Mouse (Mus musculus): Measurements from ENCODE around the gene Irak3. TPM values are rescaled to one million over a fixed set of nuclear protein-coding genes. Genes with fewer than 3 reads are reported as not detected.
A peak's percentile ranks its signal among the peaks of the same experiment; 100 is the strongest.
"Not testable (repeated sequence)": the region's sequence is repeated elsewhere in the genome, so short reads cannot be mapped to it uniquely, and the experiment has no call there.

Irak3 gene
- polyA plus RNA-seq, 1 experiment = 4.6 TPM

DNA sequence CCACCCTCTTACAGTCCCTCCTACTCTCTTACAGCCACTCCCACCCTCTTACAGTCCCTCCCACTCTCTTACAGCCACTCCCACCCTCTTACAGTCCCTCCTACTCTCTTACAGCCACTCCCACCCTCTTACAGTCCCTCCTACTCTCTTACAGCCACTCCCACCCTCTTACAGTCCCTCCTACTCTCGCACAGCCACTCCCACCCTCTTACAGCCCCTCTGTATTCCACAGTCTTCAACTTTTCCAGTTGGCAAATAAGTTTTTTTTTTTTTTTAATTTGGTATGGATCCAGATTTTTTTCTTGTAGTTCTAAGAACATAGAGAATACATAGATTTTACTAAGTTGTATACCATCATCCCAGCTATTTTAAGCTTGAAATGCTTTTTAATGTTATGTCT lies 15.2 kb upstream of the Irak3 start:
- H3K4me3 ChIP-seq (ENCODE audit: insufficient read depth, low read depth, low read length); H3K4me1 ChIP-seq (ENCODE audit: control insufficient read depth, insufficient read depth, insufficient read length, low read length); H3K27ac ChIP-seq (replicated peaks; ENCODE audit: low read depth, low read length): not testable (repeated sequence)

GRCm38 (mm10) chr10:120210096-120210495 lies 8.2 kb upstream of the Irak3 start:
- no peak overlapping the region for H3K27ac ChIP-seq (replicated peaks; ENCODE audit: low read depth, low read length)

GRCm38 (mm10) chr10:120209539-120209925 lies 7.6 kb upstream of the Irak3 start:
- Histone ChIP-seq H3K4me3 (ENCODE audit: insufficient read depth, low read depth, low read length) (peak overlapping the region; percentile 75), H3K4me1 (ENCODE audit: control insufficient read depth, insufficient read depth, insufficient read length, low read length) (peaks cover 2% of the 10 kb centered on the region; the same call in 1 of the 2 replicates), H3K27ac (replicated peaks; ENCODE audit: low read depth, low read length) (no peak overlapping the region)

More at GRCm38 (mm10) chr10:120210096-120210495, 8.2 kb upstream of the Irak3 start:
- Histone ChIP-seq H3K4me3 (ENCODE audit: insufficient read depth, low read depth, low read length) (peak overlapping the region; percentile 75), H3K4me1 (ENCODE audit: control insufficient read depth, insufficient read depth, insufficient read length, low read length) (peaks cover 2% of the 10 kb centered on the region; the same call in 1 of the 2 replicates)

DNA sequence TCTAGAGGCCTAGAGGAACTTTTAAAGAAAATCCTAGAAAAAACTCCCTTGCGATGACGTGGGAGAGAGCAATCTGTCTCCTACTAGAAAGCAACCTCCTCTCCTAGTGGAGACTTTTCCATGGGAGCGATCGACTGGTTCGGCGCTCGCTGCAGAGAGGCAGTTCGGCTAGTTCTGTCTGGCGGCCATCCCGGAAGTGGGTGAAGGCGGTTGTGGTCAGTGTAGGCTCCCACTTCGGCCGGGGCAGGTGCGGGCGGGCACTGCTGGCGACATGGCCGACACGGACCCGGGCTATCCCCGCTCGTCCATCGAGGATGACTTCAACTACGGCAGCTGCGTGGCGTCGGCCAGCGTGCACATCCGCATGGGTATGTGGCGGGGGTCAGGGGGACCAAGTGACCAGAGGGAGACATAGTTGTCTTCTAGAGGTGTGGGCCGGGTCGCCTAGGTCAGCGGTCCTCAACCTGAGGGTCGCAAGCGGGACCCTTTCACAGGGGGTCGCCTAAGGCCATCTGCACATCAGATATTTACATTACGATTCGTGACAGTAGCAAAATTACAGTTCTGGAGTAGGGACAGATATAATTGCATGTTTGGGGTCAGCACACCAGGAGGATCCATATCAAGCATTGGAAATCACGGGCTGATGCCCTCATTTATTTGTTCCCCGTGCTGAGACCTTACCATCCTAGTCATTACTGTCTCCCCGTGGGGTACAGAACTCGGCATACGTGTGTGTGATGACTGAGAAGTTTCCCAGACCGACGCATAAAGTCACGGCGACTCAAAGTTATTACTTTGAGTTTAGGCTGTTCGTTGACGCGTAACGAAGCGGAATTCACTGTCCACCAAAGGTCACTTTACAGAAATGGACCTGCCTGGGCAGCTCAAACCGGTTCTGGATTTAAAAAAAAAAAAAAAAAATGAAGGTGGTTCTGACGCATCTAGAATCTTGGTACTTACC lies 6.9 kb upstream of the Irak3 start:
- peak overlapping the region; percentile 2; the same call in 1 of the 2 replicates for H3K27ac ChIP-seq (replicated peaks; ENCODE audit: low read depth, low read length)
- peaks cover 2% of the 10 kb centered on the region; the same call in 1 of the 2 replicates for H3K4me1 ChIP-seq (ENCODE audit: control insufficient read depth, insufficient read depth, insufficient read length, low read length)
- H3K4me3 ChIP-seq (ENCODE audit: insufficient read depth, low read depth, low read length) = peak overlapping the region; percentile 75

DNA sequence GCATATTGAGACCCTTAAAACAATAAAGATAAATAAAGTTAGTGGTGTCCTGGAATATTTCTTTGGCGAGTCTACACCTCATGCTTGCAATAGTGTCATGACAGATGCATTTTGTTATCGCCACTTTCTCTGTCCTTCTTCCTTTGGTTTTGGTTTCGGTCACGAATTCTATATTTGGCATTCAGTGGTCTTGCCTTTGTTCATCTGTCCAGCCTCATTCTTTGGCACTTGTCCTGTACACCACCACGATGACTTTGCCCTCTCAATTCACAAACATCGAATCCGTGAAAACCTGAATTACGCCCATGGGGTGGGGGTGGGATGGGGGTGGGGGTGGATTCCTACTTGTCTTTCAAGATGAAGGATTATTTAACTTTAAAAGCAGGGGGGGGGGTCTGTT lies 6.1 kb upstream of the Irak3 start:
- no peak overlapping the region for H3K27ac ChIP-seq (replicated peaks; ENCODE audit: low read depth, low read length)
- no peak overlapping the region for H3K4me3 ChIP-seq (ENCODE audit: insufficient read depth, low read depth, low read length)
- H3K4me1 ChIP-seq (ENCODE audit: control insufficient read depth, insufficient read depth, insufficient read length, low read length) = peaks cover 2% of the 10 kb centered on the region; the same call in 1 of the 2 replicates

DNA sequence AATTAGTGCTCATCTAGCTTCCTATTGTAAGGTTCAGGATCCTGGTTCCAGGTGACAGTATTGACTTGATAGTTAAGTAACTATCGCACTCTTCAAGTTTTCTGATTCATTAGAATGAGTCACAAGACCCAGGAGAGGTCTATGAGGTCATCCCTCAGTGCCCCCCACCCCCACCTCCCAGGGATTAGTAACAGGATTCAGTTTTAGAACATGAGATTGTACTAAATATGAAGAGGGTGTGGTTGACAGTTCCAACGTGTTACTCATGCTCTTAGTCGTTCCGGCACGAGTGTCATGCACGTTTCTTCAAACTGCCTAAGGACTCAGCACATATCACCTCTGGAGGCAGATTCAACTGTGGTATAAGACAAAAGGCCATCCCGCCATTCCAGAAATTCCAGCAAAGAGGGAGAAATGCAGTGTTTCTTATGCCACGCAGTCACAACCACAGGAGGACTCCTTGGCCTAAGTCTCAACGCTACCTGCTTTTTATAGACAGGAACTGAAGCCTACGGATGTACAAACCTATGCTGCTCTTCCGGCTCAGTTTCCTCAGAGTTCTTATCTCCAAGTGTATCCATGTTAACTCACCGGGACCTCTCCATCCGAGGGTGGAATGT lies 2.8 kb upstream of the Irak3 start:
- H3K27ac ChIP-seq (replicated peaks; ENCODE audit: low read depth, low read length) = no peak overlapping the region
- H3K4me3 ChIP-seq (ENCODE audit: insufficient read depth, low read depth, low read length) = no peak overlapping the region
- no peaks in the 10 kb centered on the region for H3K4me1 ChIP-seq (ENCODE audit: control insufficient read depth, insufficient read depth, insufficient read length, low read length)

- Histone ChIP-seq H3K4me3 (ENCODE audit: insufficient read depth, low read depth, low read length) (no peak overlapping the region), H3K27ac (replicated peaks; ENCODE audit: low read depth, low read length) (no peak overlapping the region), H3K4me1 (ENCODE audit: control insufficient read depth, insufficient read depth, insufficient read length, low read length) (no peaks in the 10 kb centered on the region)
These were observed 729 bp upstream of the Irak3 start for GRCm38 (mm10) chr10:120202467-120203250.

DNA sequence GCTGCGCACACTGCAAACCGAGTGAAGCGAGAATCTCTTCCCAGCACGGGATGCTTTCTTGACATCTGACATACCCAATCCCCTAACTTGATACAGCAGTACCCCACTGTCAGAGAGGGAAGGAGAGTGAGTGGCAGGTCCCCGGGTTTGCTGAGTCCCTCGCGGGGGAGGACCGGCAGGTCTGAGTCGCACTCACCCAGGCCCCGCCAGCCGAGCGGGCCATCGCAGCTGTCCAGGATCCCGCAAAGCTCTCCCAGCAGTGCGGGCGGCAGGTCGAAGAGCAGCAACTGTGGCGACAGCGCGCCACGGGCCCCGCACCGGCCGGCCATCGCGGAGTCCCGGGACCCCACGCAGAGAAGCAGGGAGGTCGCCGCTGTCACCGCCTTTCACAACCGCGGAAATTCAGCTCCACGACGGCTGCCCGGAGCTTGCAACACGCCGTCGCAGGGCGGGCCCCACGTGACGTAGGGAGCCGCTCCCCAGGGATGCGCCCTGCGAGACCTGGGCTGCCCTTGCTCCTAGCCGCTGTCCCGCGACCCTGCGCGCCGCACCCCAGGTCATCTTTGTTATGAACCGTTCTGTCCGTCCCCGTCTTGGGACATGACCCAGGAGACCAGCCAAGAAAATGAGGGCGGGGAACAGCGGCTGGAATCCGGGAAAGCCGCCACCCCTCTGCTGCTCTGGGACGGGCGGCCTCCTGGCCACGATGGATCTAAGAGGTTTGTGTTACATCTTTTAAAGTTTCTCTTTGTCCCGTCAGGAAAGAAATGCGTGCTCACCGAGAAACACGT lies 604 bp downstream of the Irak3 start, which contains the start of gene Tmbim4:
Gene Tmbim4 (plus strand): TSS at position 460 of the 791 bp plus-strand sequence.
- H3K4me3 ChIP-seq (ENCODE audit: insufficient read depth, low read depth, low read length) = peak within 1 kb of the TSS; percentile 91
- H3K4me1 ChIP-seq (ENCODE audit: control insufficient read depth, insufficient read depth, insufficient read length, low read length) = no peaks in the 10 kb centered on the region
- H3K27ac ChIP-seq (replicated peaks; ENCODE audit: low read depth, low read length) = peak within 1 kb of the TSS; percentile 75

DNA sequence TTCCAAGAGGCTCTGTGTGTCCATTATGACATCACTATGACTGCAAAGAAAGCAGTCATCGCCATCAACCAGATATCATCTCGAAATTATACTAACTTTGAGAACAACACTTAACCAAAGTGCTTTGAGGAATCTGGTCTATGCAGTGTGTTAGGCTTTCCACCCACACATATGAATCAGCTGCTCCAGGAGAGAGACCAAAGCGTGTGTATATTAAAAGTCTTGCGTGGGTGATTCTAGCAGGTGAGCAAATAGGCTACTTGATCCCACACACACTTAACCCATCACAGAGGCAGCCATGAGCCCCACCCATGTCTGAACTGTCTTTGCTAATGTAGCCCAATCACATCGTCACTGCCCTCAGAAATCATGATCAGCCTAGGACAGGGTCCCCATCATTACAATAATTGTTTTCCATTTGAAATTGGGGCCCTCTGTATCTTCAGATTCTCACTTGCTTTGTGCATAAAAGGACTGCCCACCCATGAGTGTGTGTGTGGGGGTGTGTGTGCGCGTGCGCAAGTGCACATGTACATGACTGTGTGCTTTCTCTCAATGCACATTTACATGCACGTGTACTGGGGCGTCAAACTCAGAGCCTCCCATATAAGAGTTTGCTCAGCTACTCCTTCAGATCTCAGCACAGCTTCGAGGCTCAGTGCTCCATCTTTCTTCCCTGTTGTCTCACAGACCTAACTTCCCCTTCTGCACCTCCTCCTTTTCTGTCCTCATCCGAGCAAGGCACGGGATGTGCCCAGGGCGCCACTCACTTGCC lies 4.7 kb downstream of the Irak3 start:
- no peak overlapping the region for H3K4me3 ChIP-seq (ENCODE audit: insufficient read depth, low read depth, low read length)

GRCm38 (mm10) chr10:120193255-120193654 lies 8.7 kb downstream of the Irak3 start:
- peaks cover 8% of the 10 kb centered on the region; the same call in 1 of the 2 replicates for H3K4me1 ChIP-seq (ENCODE audit: control insufficient read depth, insufficient read depth, insufficient read length, low read length)
- no peak overlapping the region for H3K27ac ChIP-seq (replicated peaks; ENCODE audit: low read depth, low read length)
- H3K4me3 ChIP-seq (ENCODE audit: insufficient read depth, low read depth, low read length) = no peak overlapping the region

More for the DNA sequence above, 4.7 kb downstream of the Irak3 start:
- no peak overlapping the region for H3K27ac ChIP-seq (replicated peaks; ENCODE audit: low read depth, low read length)
- H3K4me1 ChIP-seq (ENCODE audit: control insufficient read depth, insufficient read depth, insufficient read length, low read length) = no peaks in the 10 kb centered on the region

DNA sequence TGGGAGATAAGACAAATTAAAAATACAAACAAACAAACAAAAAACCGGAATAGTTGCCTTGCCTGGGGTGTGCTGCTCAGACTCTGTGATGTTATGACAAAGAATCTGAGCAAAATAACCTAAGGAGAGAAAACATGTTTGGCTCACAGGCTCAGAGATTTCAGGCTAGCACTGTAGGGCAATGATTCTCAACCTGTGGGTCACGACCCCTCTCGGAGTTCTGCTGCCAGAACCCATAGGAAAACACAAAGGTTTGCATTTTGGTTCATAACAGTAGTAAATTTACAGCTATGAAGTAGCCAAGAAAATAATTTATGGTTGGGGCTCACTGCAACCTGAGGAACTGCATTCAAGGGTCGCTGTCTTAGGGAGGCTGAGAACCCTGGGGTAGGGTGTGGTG lies 9.7 kb downstream of the Irak3 start:
- Histone ChIP-seq H3K4me3 (ENCODE audit: insufficient read depth, low read depth, low read length) (no peak overlapping the region), H3K27ac (replicated peaks; ENCODE audit: low read depth, low read length) (no peak overlapping the region), H3K4me1 (ENCODE audit: control insufficient read depth, insufficient read depth, insufficient read length, low read length) (peaks cover 8% of the 10 kb centered on the region; the same call in 1 of the 2 replicates)

- Histone ChIP-seq H3K4me1 (ENCODE audit: control insufficient read depth, insufficient read depth, insufficient read length, low read length) (peaks cover 8% of the 10 kb centered on the region; the same call in 1 of the 2 replicates), H3K4me3 (ENCODE audit: insufficient read depth, low read depth, low read length) (no peak overlapping the region), H3K27ac (replicated peaks; ENCODE audit: low read depth, low read length) (no peak overlapping the region)
These were observed 10.8 kb downstream of the Irak3 start for GRCm38 (mm10) chr10:120191165-120191564.

- Histone ChIP-seq H3K27ac (replicated peaks; ENCODE audit: low read depth, low read length) (no peak overlapping the region), H3K4me3 (ENCODE audit: insufficient read depth, low read depth, low read length) (no peak overlapping the region), H3K4me1 (ENCODE audit: control insufficient read depth, insufficient read depth, insufficient read length, low read length) (peaks cover 8% of the 10 kb centered on the region; the same call in 1 of the 2 replicates)
These were observed 12.1 kb downstream of the Irak3 start for GRCm38 (mm10) chr10:120189782-120190181.
